Mouse (Mus musculus): ENCODE measurements around the gene Gpr149.

DNA sequence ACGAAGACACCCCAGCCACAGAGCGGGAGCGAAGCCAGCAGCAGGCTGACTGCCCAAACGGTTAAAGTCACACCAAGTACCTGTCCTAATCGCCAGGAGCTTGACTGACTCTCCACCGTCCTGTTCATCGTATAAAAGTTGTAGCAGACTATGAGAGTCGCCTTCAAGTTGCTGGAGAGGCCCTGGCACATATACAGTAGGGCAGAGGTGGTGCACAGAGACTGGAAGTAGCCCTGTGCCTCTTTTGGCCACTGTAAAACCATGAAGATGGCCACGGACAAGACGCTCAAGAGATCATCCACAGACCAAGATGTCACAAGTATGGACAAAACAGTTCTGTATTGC, 921 bp downstream of the Gpr149 start:
- no peak for TF ChIP-seq CTCF (IDR thresholded peaks at IDR 0.05; ENCODE audit: low read depth, low read length)
- TF ChIP-seq POLR2A (IDR thresholded peaks at IDR 0.05; ENCODE audit: extremely low read depth, insufficient read depth, low read length) = no peak
